Mouse (Mus musculus): ENCODE measurements around the gene 5730522E02Rik.

The 5730522E02Rik gene

DNA sequence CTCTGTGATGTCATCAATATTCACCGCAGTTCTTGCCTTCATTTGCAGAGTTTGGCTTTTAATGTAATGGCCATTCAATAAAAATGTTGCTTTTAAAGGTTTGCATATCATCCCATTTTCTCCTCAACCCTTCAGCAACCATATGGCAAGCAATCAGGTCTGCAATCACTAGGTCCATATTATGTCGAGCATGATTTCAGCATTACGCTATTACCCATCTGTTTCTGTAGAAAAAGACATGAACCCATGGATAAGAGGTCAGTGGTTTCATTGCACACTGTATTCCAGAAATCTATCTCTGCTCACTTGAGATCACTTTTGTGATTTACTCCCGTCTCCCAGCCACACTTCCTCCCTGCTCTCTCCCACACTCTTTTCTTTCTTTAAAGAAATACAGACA lies 213.1 kb downstream of the 5730522E02Rik start:
- no peak for DNase-seq

DNA sequence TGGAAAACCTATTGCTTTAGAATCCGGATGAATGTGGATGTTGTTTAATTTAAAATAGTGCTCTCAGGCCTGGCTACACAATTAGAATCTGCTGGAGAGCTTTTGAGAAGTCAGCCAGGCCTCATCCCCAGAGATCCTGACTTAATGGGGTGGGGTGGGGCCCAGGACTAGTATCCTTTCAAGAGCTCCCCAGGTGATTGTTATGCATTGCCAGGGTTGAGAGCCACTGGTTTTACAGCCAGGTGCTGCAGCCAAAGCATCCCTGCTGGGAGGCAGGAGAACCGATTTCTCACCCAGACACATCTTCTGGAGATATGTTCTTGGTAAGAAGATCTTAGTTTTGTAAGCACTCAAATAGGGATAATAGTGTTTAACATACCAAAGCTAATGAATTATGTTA lies 216.4 kb downstream of the 5730522E02Rik start:
- no peak for DNase-seq

DNA sequence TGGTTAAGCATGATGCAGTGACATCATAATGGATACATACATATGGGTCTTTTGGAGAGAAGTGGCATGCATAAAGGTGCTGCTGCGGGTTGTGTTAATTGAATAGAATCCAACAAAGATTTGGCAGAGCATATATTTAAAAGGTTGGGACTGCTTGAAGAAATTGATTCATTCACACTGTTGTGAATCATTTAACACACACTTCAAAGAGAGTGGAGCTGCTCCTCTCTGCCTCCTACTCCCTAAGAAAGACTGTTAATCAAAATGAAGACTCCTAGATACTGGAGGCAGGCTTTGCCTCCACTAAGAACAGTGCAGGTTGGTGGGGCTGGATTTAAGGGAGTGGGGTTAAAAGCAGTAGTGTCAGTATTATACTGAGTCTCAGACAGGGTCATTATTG lies 218.3 kb downstream of the 5730522E02Rik start:
- DNase-seq = no peak

DNA sequence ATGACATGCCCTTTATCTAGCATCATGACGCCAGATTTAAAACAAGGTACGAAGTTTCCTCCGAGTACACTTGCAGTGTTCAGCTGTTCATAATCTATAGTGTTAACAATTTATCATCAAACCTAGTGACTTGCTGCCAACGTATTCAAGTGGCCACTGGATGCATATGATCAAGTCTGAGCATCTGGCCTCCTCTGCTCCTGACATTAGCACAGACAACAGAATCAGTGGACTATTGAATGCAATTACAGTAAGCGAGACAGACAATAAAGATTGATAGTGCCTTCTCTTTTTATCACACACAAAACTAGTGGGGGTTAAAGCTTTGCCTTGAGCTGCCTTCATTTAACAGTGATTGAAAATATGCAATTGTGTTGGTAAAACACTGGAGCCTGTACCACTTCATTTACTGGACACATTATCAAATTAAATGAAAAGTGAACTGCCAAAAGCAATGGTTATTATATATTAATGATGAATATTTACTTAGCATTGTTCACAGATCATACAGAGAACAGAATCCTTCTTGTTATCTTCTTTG lies 231.8 kb downstream of the 5730522E02Rik start:
- no peak for DNase-seq

DNA sequence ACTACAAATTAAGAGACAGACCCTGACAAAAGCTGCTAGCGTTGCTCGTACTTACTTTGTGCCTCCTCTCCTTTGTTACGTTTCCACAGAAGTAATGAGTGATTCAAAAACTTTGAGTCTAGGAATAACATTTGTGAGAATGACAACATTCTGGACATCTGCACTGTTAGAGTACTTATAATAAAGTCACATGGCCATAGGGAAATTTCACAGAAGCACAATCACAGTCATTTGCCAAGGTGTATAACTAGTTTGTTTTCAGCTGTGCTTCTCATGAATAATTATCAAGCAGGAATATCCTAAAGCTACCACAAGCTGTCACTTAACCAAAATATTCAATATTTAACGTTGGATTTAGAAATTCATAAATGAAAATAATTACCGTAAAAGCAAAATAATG lies 269.1 kb downstream of the 5730522E02Rik start:
- DNase-seq = no peak

DNA sequence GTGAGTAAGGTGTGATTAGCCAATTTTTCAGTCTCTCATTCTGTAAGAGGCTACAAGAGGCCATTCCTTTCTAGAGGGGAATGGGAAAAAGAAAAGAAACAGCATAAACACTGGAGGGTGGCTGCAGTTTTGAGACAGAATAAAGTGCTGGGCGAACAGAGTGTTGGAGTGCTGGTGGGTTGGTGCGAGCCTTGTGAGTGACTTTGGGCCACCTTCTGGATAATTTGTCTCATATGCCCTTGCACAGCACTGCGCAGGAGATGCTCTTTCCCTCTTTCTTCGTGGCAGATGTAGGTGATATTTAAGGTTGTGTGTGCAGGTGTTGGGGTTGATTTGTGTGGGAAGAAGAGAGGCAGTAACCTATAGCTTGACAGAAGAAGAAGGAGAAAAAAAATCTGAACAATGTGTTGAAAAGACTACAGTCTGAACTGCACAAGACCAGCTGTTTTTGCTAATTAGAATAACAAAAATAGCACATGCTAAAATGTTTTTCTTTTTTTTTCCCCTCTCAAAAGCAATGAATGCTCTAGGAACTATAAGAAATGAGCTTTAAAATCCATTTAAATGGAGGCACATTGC lies 269.8 kb downstream of the 5730522E02Rik start:
- DNase-seq = peak; percentile 19

DNA sequence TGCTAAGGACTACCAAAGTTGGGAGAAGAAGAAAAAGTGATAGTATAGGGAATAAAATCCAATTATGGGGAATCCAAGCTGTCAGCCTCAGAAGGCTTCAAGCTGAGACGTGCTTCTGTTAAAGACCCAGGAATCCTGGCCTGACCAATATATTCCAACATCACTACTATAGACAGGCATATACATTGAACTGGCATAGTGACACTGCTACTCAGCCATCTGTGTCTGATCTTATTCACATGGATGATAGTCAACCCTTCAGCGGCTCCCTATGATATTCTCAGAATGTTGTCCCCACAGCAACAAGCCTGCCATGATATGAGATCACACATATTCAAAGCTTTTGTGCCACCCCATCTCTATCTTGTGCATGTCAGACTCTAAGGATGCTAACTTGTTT lies 284.3 kb downstream of the 5730522E02Rik start:
- no peak for DNase-seq

DNA sequence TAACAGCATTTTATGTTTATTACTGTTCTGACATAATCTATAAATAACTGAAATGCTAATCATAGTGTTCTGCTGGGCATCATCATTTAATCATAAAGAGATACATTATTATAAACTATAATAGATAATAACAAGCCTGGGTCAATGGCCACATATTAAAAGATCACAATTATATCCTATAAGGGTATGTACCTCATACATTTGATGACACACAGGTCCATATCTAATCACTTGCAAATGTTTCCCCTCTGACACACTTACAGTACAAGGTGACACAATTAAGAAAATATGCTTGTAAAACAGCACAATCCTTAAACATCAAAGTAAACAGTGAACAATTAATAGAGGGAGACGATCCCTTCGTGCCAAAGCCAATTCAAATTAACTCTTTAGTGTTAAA lies 308.2 kb downstream of the 5730522E02Rik start:
- DNase-seq = no peak

DNA sequence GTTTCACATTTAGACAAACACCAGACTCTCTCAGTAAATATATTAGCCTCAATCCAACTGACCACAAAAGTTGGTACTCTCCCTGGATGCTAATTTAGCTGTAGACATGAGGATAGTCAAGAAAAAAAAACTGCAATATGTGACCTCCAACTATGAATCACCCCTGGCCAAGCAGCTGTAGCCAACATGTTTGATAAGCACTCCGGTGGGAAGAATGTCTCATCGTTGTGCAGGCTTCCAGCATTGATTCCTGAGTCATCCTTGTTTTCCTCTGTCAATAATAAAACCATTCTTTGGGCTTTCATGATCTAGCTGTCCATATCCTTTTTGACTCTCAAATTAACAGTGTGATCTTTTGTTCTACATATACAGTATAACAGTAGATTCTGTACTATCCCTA lies 308.9 kb downstream of the 5730522E02Rik start:
- DNase-seq = no peak

DNA sequence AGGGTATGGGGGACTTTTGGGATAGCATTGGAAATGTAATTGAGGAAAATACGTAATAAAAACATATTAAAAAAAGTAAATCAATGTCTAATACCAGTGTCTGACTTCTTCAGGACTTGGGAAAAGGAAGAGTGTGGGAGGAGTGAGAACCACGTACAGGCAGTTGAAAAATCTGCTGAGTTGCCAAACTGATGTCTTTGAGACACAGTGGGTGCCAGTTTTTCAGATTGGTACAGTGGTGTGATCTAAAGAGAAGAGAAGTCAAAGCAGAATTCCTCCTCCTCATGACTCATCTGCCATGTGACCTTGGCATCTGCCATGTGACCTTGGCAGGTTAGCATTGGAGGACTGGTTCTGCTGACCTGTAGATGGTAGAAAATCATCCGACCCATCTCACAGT lies 316.7 kb downstream of the 5730522E02Rik start:
- no peak for DNase-seq

DNA sequence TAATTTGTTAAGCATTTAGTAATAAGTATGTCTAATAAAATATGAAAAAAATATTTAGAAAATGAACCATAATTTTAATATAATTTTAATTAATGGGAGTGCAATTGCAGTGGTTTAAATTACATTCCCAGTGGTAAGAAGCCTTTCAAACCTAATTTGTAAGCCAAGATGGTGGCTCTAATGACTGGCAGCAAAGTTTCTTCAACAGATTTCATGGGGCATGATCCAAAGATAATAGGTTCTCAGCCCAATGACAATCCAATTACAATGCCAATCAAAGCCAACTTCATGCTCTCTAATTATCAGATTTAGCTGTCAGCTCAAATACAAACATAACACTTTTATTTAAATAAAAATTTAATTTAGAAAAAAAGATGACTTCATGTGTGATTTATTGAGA lies 337.6 kb downstream of the 5730522E02Rik start:
- DNase-seq = no peak

DNA sequence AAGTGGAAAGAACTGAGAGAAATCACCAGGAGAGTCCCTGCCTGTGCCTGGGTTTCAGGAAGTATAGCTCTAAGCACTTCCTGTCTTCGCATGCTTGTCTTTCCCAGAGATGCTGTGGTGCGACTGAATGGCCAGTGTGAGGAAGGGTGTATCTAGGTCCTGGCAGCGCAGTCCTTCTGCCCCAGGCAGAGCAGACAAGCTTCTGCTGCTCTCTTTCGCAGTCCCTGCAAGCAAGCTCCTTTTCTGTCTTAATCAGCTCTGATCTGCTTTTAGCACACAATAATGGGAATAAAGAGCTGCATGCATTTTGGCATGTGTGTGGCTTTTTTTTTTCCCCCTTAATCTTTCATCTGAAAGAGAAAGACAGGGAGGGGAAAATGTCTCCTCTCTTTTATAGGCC lies 338.2 kb downstream of the 5730522E02Rik start:
- DNase-seq = no peak

DNA sequence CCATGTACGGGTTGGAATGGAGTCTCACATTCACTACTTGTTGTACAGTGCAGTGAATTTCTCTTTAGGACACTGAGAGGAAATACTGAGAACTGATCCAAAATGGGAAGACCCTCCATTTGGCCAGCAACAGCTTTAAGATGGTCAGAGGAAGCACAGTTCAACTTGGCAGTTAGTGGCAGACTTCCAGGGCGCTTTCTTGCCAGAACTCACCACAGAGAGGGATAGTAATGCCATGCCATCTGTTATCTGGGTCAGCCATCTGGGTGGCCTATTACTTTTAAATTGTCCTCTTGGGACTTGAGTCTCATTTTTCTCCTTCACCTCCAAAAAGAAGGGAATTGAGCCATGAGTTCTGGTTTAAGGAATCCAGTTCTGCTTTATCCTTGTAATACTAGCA lies 344.3 kb downstream of the 5730522E02Rik start:
- DNase-seq = no peak

DNA sequence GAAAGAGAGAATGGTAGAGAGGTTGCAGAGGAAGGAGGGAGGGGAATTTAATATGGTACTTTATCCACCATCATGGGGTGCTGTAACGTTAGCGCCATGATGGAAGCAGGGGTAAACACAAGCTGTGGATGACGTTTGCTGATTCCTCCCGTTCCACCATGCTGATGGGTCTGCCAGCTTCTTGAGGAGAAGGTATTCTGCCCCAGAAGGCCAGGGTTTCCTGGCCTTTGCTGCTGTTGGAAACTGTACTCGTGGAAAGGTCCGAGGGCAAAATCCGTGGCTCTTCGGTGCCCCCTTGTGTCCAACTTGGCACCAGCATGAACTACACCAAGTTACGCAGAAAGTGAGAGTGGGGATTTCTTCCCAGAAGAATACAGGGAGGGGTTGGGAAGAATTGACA lies 347.9 kb downstream of the 5730522E02Rik start:
- no peak for DNase-seq

DNA sequence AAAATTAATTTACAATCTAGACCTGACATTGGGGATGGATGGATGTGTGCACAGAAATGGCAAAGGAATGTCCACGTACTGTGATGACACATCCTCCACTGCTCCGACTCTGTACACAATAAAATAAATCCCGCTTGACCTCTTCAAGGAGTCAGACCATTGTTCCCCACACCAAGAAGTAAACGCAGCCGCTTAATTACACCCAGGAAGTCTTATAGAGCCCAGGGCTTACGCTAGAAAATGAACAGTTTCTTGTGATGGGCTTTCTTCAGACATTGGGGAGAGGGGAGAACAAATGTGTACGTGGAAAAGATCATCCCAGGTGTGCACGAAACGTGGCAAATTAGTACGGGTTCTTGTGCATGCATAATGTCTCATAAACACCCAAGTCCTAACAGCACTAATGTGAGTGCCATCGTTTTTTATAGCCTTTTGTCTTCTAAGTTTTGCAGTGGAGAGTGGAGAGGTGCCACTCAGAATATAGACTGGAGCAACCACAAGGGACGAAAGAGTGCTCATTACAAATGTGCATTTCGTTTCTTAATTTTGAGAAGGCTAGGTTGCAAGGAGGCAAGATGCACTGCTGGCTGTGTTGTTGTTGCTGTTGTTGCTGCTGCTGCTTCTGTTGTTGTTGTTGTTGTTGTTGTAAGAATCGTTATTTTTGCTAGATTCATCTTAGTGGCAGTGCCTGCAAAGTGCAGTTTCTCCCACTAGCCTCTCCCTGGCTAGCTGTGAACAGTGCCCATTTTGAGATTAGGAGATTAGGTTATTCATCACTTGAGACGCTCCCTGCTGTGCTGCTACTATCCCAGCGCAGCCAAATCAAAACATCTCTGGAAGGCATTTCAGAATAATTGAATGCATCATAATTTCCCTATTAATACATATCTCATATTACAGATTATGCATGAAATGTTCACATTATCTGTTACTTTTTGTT lies 353.7 kb downstream of the 5730522E02Rik start:
- no peak for DNase-seq

DNA sequence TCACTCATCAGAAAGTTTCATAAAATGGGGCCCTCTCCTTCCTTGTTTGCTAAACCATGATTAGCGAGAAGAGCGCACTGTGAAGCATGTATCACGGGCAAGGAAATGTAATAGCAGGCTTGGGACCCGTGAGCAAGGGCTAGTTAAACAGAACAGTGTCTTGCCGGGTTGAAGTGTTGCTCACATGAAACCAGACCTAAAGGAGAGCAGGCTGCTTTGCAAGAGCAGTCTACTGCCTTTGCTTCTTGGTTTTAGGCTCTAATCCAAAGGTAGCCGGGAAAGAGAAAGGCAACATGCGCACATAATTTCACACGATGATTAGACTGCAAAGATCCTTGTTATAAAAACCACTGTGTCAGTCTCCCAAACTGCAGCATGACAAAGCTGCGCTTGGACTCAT lies 354.8 kb downstream of the 5730522E02Rik start:
- no peak for DNase-seq

DNA sequence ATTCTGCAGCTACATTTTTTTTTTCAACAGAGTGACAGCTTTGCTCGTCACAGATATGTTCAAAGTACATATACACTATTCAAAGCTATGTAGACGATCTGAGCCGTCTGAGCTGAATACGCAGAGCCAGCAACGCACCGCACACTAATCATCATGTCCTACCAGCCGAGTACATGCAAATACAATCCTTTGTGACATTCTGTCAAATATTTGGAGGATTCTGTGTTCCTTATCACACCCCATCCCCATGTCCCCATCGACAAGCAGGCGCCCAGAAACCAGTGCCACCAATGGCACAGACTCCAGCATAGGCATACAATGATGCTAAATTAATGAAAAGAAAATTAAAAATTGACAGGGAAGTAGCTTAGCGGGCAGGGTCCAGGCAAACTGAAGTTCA lies 356.3 kb downstream of the 5730522E02Rik start:
- DNase-seq = no peak

DNA sequence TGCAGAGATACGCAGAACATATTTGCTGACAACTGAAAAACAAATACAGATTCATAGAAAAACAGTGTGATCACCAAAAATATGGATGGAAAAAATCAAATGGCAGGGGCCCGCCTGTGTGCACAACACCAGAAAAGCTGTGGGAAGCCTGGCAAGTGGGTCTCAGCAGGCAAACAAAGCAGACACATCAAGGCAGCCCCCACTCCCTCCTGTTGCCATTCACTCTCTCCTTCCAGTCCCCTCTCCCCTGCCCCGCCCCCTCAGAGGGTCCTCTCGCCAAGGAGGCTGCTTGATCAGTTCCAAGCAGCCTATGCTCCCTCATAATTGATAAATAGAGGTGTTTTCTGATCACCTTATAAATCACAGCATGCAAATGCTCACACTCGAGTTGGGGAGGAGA lies 357.5 kb downstream of the 5730522E02Rik start:
- DNase-seq = peak; percentile 70

DNA sequence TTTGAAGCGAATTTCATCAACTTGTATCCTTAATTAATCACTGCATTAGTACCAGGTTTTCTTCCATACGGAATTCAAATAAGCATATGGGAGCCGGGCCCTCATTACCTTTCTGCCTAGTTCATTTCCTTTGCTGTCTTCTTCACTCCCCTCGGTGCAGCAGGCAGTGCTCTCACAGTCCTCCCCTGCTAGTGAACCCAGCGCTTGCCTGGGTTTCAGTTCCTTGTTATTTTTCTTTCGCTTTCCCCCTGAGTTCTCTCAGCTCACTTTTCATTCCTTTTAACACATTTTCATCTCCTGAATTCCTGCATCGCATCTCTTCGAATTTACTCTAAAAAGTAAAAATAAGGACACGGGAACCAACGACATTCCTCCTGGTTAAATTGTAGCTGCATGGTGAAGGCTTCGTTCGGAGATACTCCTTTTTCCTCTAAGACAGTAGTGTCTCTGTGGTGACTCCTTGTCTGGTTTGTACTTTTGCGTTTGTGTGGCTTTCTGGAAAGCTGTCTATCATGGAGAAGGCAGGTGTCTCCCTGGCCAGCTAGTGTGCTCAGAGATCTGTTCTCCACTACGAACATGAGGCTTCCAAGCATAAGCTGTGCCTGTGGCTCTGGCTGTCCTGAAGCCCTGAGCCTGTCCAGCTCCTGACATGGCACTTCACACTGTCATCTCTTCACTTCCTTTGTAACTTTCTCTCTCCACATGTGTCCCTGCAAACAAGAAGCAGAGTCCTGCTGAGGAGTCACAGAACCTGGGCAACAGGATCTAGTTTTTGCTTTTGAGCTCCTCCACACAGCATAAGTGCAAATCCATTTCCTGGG lies 361.5 kb downstream of the 5730522E02Rik start:
- no peak for DNase-seq

DNA sequence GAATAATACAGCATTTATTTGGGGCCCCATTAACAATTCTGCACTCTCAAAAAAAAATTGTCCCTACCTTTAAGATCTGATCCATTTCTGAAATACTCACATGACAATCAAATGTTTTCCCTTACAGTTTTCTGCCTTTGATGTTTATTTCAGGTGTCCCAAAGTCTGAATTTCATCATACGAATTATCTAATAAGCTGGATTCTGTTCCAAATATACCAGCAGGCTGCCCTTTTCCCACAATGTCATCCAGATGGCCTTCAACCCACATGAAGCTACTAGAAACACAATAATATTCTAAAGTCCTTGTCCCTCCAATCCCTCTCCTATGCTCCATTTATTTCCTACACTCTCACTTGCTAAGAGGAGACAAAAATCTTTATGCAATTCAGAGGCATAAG lies 372.1 kb downstream of the 5730522E02Rik start:
- DNase-seq = no peak

DNA sequence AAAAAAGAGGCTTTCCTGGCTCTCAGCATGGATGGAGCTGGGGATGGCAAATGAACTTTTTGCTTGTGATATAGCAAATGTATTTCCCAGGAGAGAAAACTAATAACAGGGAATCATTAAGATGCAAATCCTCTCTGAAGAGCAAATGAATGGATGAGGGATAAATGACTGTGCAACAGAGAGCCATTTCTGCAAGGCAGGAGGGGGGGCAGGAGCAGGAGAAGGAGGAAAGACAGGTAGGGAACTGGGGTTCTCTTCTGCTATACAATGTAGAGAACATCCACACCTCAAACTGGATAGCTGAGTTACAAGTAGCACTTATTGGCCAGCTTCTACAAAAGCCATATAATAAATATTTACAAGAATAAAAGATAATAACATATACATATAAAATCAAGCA lies 390.8 kb downstream of the 5730522E02Rik start:
- no peak for DNase-seq

DNA sequence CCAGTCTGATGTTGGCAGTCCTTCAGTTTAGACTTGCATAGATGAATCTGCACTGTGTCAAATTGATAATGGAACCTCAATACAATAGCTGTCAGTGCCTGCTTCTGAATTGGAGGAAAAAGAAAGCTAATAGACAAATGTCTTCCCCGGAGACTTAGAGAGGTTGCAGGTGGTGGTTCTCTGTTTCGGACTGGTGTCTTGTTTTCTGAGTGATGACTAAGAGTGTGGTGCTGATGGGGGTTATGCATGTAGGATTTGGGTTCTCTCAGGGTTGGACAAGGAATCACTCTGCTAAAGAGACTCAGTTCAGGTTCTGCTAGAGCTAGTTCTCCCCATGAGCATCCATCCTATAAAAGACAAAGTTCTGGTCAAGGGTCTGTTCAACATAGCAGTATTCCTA lies 397.1 kb downstream of the 5730522E02Rik start:
- no peak for DNase-seq

DNA sequence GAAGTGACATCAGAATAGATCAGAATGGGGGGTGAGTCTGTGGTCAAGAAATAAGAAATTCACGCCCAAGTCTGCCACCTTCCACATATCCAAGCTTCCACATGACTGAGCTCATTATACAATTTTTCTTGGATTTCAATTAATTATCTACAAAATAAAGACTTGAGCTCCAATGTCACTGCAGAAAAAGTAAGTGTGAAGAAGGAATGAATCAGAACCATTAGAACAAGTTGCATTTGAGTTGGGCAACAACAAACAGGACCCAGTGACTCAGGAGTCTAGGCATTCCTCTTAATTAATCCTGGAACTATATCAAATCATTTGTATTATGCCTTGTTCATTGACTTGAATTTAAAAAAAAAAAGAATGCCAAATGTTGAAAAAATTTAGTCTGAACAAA lies 422.9 kb downstream of the 5730522E02Rik start:
- no peak for DNase-seq

Measured in layer of hippocampus, adult 9-11 months (tissue).